Mouse (Mus musculus): ENCODE data around the gene Armc12. TPM values are rescaled to one million over a fixed set of nuclear protein-coding genes. Genes with fewer than 3 reads are reported as not detected.
A peak's percentile ranks its signal among the peaks of the same experiment; 100 is the strongest.

The Armc12 gene
- polyA plus RNA-seq, 1 experiment from 2014 or later: not detected

GRCm38 (mm10) chr17:28527184-28528042 is 3.2 kb upstream of the Armc12 start:
- H3K4me3 ChIP-seq (ENCODE audit: control insufficient read depth in 1 of 2, insufficient read depth in 1 of 2, low read depth in 1 of 2, low read length in 2 of 2): peak overlapping the region in 1 of 2 experiments; percentile 20; a peak in 1 of 4 replicates
- peak overlapping the region; percentile 57 for H3K4me2 ChIP-seq (ENCODE audit: low read length)
- H3K9me3 ChIP-seq (ENCODE audit: control insufficient read depth, low read length): no peaks in the 10 kb centered on the region
- H3K9ac ChIP-seq (ENCODE audit: low read length): no peak overlapping the region
- WGBS: 39% methylated on average over 12 of the region's 12 CpGs
- no peak overlapping the region for H3K27ac ChIP-seq (replicated peaks in 1 of 2; ENCODE audit: control insufficient read depth in 1 of 2, insufficient read depth in 1 of 2, low read depth in 2 of 2, low read length in 2 of 2)
- peaks cover 16% of the 10 kb centered on the region for H3K27me3 ChIP-seq (ENCODE audit: control insufficient read depth, insufficient read depth, low read length)
- no peak for ATAC-seq (ENCODE audit: insufficient number of reproducible peaks, insufficient read depth, low FRiP score, low read depth)
- no peaks in the 10 kb centered on the region for H3K36me3 ChIP-seq (ENCODE audit: control insufficient read depth, insufficient read depth, low read length)
- peaks cover 0 to 7% of the 10 kb centered on the region in 2 experiments; a peak in 1 of 4 replicates for H3K4me1 ChIP-seq (ENCODE audit: control insufficient read depth in 2 of 2, insufficient read depth in 2 of 2, low read length in 2 of 2)

GRCm38 (mm10) chr17:28528043-28528351 is 2.6 kb upstream of the Armc12 start:
- no peak overlapping the region for H3K27ac ChIP-seq (replicated peaks in 1 of 2; ENCODE audit: control insufficient read depth in 1 of 2, insufficient read depth in 1 of 2, low read depth in 2 of 2, low read length in 2 of 2)
- peaks cover 16% of the 10 kb centered on the region for H3K27me3 ChIP-seq (ENCODE audit: control insufficient read depth, insufficient read depth, low read length)
- peak overlapping the region in 1 of 2 experiments; percentile 20; a peak in 1 of 4 replicates for H3K4me3 ChIP-seq (ENCODE audit: control insufficient read depth in 1 of 2, insufficient read depth in 1 of 2, low read depth in 1 of 2, low read length in 2 of 2)
- H3K4me2 ChIP-seq (ENCODE audit: low read length): peak overlapping the region; percentile 57
- peaks cover 0 to 7% of the 10 kb centered on the region in 2 experiments; a peak in 1 of 4 replicates for H3K4me1 ChIP-seq (ENCODE audit: control insufficient read depth in 2 of 2, insufficient read depth in 2 of 2, low read length in 2 of 2)
- no peak overlapping the region for H3K9ac ChIP-seq (ENCODE audit: low read length)
- H3K36me3 ChIP-seq (ENCODE audit: control insufficient read depth, insufficient read depth, low read length): no peaks in the 10 kb centered on the region
- 4% methylated on average over 6 of the region's 6 CpGs for WGBS
- no peak for ATAC-seq (ENCODE audit: insufficient number of reproducible peaks, insufficient read depth, low FRiP score, low read depth)
- no peaks in the 10 kb centered on the region for H3K9me3 ChIP-seq (ENCODE audit: control insufficient read depth, low read length)

GRCm38 (mm10) chr17:28529116-28529515 is 1.5 kb upstream of the Armc12 start:
- no peaks in the 10 kb centered on the region for H3K9me3 ChIP-seq (ENCODE audit: control insufficient read depth, low read length)
- H3K4me1 ChIP-seq (ENCODE audit: control insufficient read depth in 2 of 2, insufficient read depth in 2 of 2, low read length in 2 of 2): peaks cover 0 to 3% of the 10 kb centered on the region in 2 experiments; a peak in 1 of 4 replicates
- no peak for ATAC-seq (ENCODE audit: insufficient number of reproducible peaks, insufficient read depth, low FRiP score, low read depth)
- no peak overlapping the region for H3K9ac ChIP-seq (ENCODE audit: low read length)
- no peak overlapping the region for H3K4me3 ChIP-seq (ENCODE audit: control insufficient read depth in 1 of 2, insufficient read depth in 1 of 2, low read depth in 1 of 2, low read length in 2 of 2)
- H3K4me2 ChIP-seq (ENCODE audit: low read length): no peak overlapping the region
- peaks cover 16% of the 10 kb centered on the region for H3K27me3 ChIP-seq (ENCODE audit: control insufficient read depth, insufficient read depth, low read length)
- no peak overlapping the region for H3K27ac ChIP-seq (replicated peaks in 1 of 2; ENCODE audit: control insufficient read depth in 1 of 2, insufficient read depth in 1 of 2, low read depth in 2 of 2, low read length in 2 of 2)
- 63% methylated on average over 4 of the region's 4 CpGs for WGBS
- no peaks in the 10 kb centered on the region for H3K36me3 ChIP-seq (ENCODE audit: control insufficient read depth, insufficient read depth, low read length)

GRCm38 (mm10) chr17:28531946-28532345 is 1.3 kb downstream of the Armc12 start:
- no peak overlapping the region for H3K4me2 ChIP-seq (ENCODE audit: low read length)
- H3K9ac ChIP-seq (ENCODE audit: low read length): no peak overlapping the region
- no peak for ATAC-seq (ENCODE audit: insufficient number of reproducible peaks, insufficient read depth, low FRiP score, low read depth)
- H3K4me1 ChIP-seq (ENCODE audit: control insufficient read depth in 2 of 2, insufficient read depth in 2 of 2, low read length in 2 of 2): peaks cover 0 to 3% of the 10 kb centered on the region in 2 experiments; a peak in 1 of 4 replicates
- H3K36me3 ChIP-seq (ENCODE audit: control insufficient read depth, insufficient read depth, low read length): no peaks in the 10 kb centered on the region
- H3K9me3 ChIP-seq (ENCODE audit: control insufficient read depth, low read length): no peaks in the 10 kb centered on the region
- peaks cover 16% of the 10 kb centered on the region for H3K27me3 ChIP-seq (ENCODE audit: control insufficient read depth, insufficient read depth, low read length)
- 17% methylated on average over 18 of the region's 18 CpGs for WGBS
- no peak overlapping the region for H3K4me3 ChIP-seq (ENCODE audit: control insufficient read depth in 1 of 2, insufficient read depth in 1 of 2, low read depth in 1 of 2, low read length in 2 of 2)
- no peak overlapping the region for H3K27ac ChIP-seq (replicated peaks in 1 of 2; ENCODE audit: control insufficient read depth in 1 of 2, insufficient read depth in 1 of 2, low read depth in 2 of 2, low read length in 2 of 2)

- peaks cover 0 to 3% of the 10 kb centered on the region in 2 experiments; a peak in 1 of 4 replicates for H3K4me1 ChIP-seq (ENCODE audit: control insufficient read depth in 2 of 2, insufficient read depth in 2 of 2, low read length in 2 of 2)
- H3K9me3 ChIP-seq (ENCODE audit: control insufficient read depth, low read length): no peaks in the 10 kb centered on the region
- H3K27me3 ChIP-seq (ENCODE audit: control insufficient read depth, insufficient read depth, low read length): peaks cover 16% of the 10 kb centered on the region
- no peak overlapping the region for H3K9ac ChIP-seq (ENCODE audit: low read length)
- no peak overlapping the region for H3K4me3 ChIP-seq (ENCODE audit: control insufficient read depth in 1 of 2, insufficient read depth in 1 of 2, low read depth in 1 of 2, low read length in 2 of 2)
- no peak for ATAC-seq (ENCODE audit: insufficient number of reproducible peaks, insufficient read depth, low FRiP score, low read depth)
- H3K36me3 ChIP-seq (ENCODE audit: control insufficient read depth, insufficient read depth, low read length): no peaks in the 10 kb centered on the region
- no peak overlapping the region for H3K27ac ChIP-seq (replicated peaks in 1 of 2; ENCODE audit: control insufficient read depth in 1 of 2, insufficient read depth in 1 of 2, low read depth in 2 of 2, low read length in 2 of 2)
- 79% methylated on average over 7 of the region's 7 CpGs for WGBS
- no peak overlapping the region for H3K4me2 ChIP-seq (ENCODE audit: low read length)
Observed at GRCm38 (mm10) chr17:28532557-28532956, 2.0 kb downstream of the Armc12 start.

- Histone ChIP-seq H3K4me1 (ENCODE audit: control insufficient read depth in 2 of 2, insufficient read depth in 2 of 2, low read length in 2 of 2) (no peaks in the 10 kb centered on the region), H3K27me3 (ENCODE audit: control insufficient read depth, insufficient read depth, low read length) (peaks cover 16% of the 10 kb centered on the region), H3K4me3 (ENCODE audit: control insufficient read depth in 1 of 2, insufficient read depth in 1 of 2, low read depth in 1 of 2, low read length in 2 of 2) (no peak overlapping the region), H3K4me2 (ENCODE audit: low read length) (no peak overlapping the region), H3K9ac (ENCODE audit: low read length) (no peak overlapping the region), H3K9me3 (ENCODE audit: control insufficient read depth, low read length) (0 out of 2 replicates have a peak, but pooled peaks cover 1% of the 10 kb centered on the region), H3K36me3 (ENCODE audit: control insufficient read depth, insufficient read depth, low read length) (no peaks in the 10 kb centered on the region), H3K27ac (replicated peaks in 1 of 2; ENCODE audit: control insufficient read depth in 1 of 2, insufficient read depth in 1 of 2, low read depth in 2 of 2, low read length in 2 of 2) (no peak overlapping the region)
- ATAC-seq (ENCODE audit: insufficient number of reproducible peaks, insufficient read depth, low FRiP score, low read depth): no peak
- 81% methylated on average over 13 of the region's 13 CpGs for WGBS
Observed at GRCm38 (mm10) chr17:28533327-28533726, 2.7 kb downstream of the Armc12 start.

GRCm38 (mm10) chr17:28537881-28538280 is 7.3 kb downstream of the Armc12 start:
- no peaks in the 10 kb centered on the region for H3K27me3 ChIP-seq (ENCODE audit: control insufficient read depth, insufficient read depth, low read length)
- H3K4me2 ChIP-seq (ENCODE audit: low read length): no peak overlapping the region
- WGBS: 43% methylated on average over 12 of the region's 12 CpGs
- ATAC-seq (ENCODE audit: insufficient number of reproducible peaks, insufficient read depth, low FRiP score, low read depth): no peak
- H3K36me3 ChIP-seq (ENCODE audit: control insufficient read depth, insufficient read depth, low read length): no peaks in the 10 kb centered on the region
- peaks cover 19% of the 10 kb centered on the region; the same call in 1 of the 2 replicates for H3K9me3 ChIP-seq (ENCODE audit: control insufficient read depth, low read length)
- no peak overlapping the region for H3K9ac ChIP-seq (ENCODE audit: low read length)
- H3K4me1 ChIP-seq (ENCODE audit: control insufficient read depth in 2 of 2, insufficient read depth in 2 of 2, low read length in 2 of 2): no peaks in the 10 kb centered on the region
- H3K4me3 ChIP-seq (ENCODE audit: control insufficient read depth in 1 of 2, insufficient read depth in 1 of 2, low read depth in 1 of 2, low read length in 2 of 2): no peak overlapping the region
- no peak overlapping the region for H3K27ac ChIP-seq (replicated peaks in 1 of 2; ENCODE audit: control insufficient read depth in 1 of 2, insufficient read depth in 1 of 2, low read depth in 2 of 2, low read length in 2 of 2)

All from heart, embryonic 14.5 days (tissue).